21 mouse cellular contexts compared by ENCODE assay signal in genomic region chr5:138163610-138164009, GRCm38 (mm10). TPM values are rescaled to one million over a fixed set of nuclear protein-coding genes. Genes with fewer than 3 reads are reported as not detected.
A peak's percentile ranks its signal among the peaks of the same experiment; 100 is the strongest.
DNase-seq lines count a peak whose midpoint lies in the region; ATAC-seq and TF ChIP-seq lines count a peak whose summit lies in the region.
"Had no signal": no experiment of that assay in that cellular context is flagged by ENCODE, and none has a peak within 500 bp of the region (broad histone marks: within the 10 kb centered on the region; RNA-seq: fewer than 3 reads in every experiment).

No protein-coding gene starts in this region.

- ATAC-seq in hindbrain, embryonic 16.5 days: no peak
- no peak for ATAC-seq in kidney, embryonic 15.5 days (replicated peaks; ENCODE audit: low FRiP score)
- ATAC-seq: intestine, postnatal 0 days; Patski had no signal

- no peak for TF ChIP-seq RAD21 in CH12.LX (IDR thresholded peaks at IDR 0.05; ENCODE audit: low read depth, low read length)

- H3K4me3 ChIP-seq in hindbrain, embryonic 10.5 days: peak overlapping the region; percentile 82; the same call in 1 of the 2 replicates
- H3K4me3 ChIP-seq in hindbrain, embryonic 16.5 days (ENCODE audit: low read length): no peak overlapping the region
- H3K4me3 ChIP-seq in CH12.LX (replicated peaks in 1 of 3; ENCODE audit: low read depth in 2 of 3, low read length in 2 of 3, poor library complexity in 1 of 3) (no peak overlapping the region), E14TG2a.4 (replicated peaks; ENCODE audit: low read length) (peak overlapping the region; percentile 15; the same call in 1 of the 2 replicates)
- H3K4me3 ChIP-seq in embryonic fibroblast, embryonic 13.5 days (ENCODE audit: insufficient read depth, low read length): no peak overlapping the region
- H3K4me3 ChIP-seq in kidney, embryonic 15.5 days (replicated peaks): no peak overlapping the region
- no peak overlapping the region for H3K4me3 ChIP-seq in left cerebral cortex, adult 2 months
- H3K4me3 ChIP-seq: heart, embryonic 10.5 days; midbrain, embryonic 12.5 days had no signal

- intact Hi-C loops in left cerebral cortex, adult 2 months (cut with DNase I): loop anchor here (10.0 kb wide), 1 partner anchor 829 kb away; the partner anchor contains the start of gene Slc12a9

- in situ Hi-C loops in CH12.LX (cut with MboI; ENCODE audit: low pct_ligation_motif_present, low pct_unique_long_range_greater_than_20kb, low sequenced_read_pairs): loop anchor here (5.0 kb wide), 1 partner anchor 56 kb away; no protein-coding TSS in a partner anchor

- H3K36me3 ChIP-seq in hindbrain, embryonic 10.5 days: peaks cover 67% of the 10 kb centered on the region
- peaks cover 49% of the 10 kb centered on the region for H3K36me3 ChIP-seq in hindbrain, embryonic 16.5 days (ENCODE audit: control insufficient read depth, insufficient read depth, low read length)
- H3K36me3 ChIP-seq in CH12.LX (replicated peaks in 1 of 2; ENCODE audit: control insufficient read depth in 1 of 2, insufficient read depth in 1 of 2, low read length in 1 of 2) (peaks cover 60 to 66% of the 10 kb centered on the region in 2 experiments), E14TG2a.4 (ENCODE audit: insufficient read depth, low read length) (peaks cover 69% of the 10 kb centered on the region)
- H3K36me3 ChIP-seq in kidney, embryonic 15.5 days: peaks cover 64% of the 10 kb centered on the region

- H3K9me3 ChIP-seq in hindbrain, embryonic 10.5 days: no peaks in the 10 kb centered on the region
- H3K9me3 ChIP-seq in hindbrain, embryonic 16.5 days (ENCODE audit: control insufficient read depth, low read length): no peaks in the 10 kb centered on the region
- H3K9me3 ChIP-seq in CH12.LX (replicated peaks; ENCODE audit: low read length) (no peaks in the 10 kb centered on the region), E14TG2a.4 (ENCODE audit: low read length) (no peaks in the 10 kb centered on the region)
- H3K9me3 ChIP-seq in kidney, embryonic 15.5 days (replicated peaks): no peaks in the 10 kb centered on the region
- H3K9me3 ChIP-seq: heart, embryonic 10.5 days; midbrain, embryonic 12.5 days had no signal

- no peak overlapping the region for H3K27ac ChIP-seq in hindbrain, embryonic 10.5 days
- no peak overlapping the region for H3K27ac ChIP-seq in hindbrain, embryonic 16.5 days (ENCODE audit: low read depth, low read length)
- H3K27ac ChIP-seq in CH12.LX (ENCODE audit: insufficient read depth, low read depth): no peak overlapping the region
- H3K27ac ChIP-seq in embryonic fibroblast, embryonic 13.5 days (ENCODE audit: insufficient read depth, low read length): no peak overlapping the region
- H3K27ac ChIP-seq in kidney, embryonic 15.5 days: no peak overlapping the region
- no peak overlapping the region for H3K27ac ChIP-seq in left cerebral cortex, adult 2 months
- H3K27ac ChIP-seq: heart, embryonic 10.5 days; midbrain, embryonic 12.5 days had no signal

- H3K9ac ChIP-seq in hindbrain, embryonic 16.5 days (ENCODE audit: low read depth, low read length): no peak overlapping the region
- no peak overlapping the region for H3K9ac ChIP-seq in CH12.LX (ENCODE audit: insufficient read depth, low read depth)
- no peak overlapping the region for H3K9ac ChIP-seq in kidney, embryonic 15.5 days
- H3K9ac ChIP-seq: midbrain, embryonic 12.5 days had no signal

- no peak for TF ChIP-seq EP300 in CH12.LX (IDR thresholded peaks at IDR 0.05; ENCODE audit: low read length)

- DNase-seq in hindbrain, embryonic 10.5 days (ENCODE audit: low spot score): no peak
- DNase-seq in CH12.LX (ENCODE audit: extremely low read depth): no peak
- no peak for DNase-seq in left cerebral cortex, adult 2 months (ENCODE audit: extremely low spot score in 1 of 2, low spot score in 2 of 2)
- DNase-seq: adrenal gland, adult 2 months; cerebellum, adult 2 months; gastrocnemius, postnatal 36 days; heart, postnatal 4 days; kidney, postnatal 36 days; lung, adult 18-20 months; lung, postnatal 10 days; retina, postnatal 1 day; right cerebral cortex, postnatal 25 days; spleen, adult 18-20 months had no signal

- H3K4me1 ChIP-seq in hindbrain, embryonic 10.5 days (replicated peaks): peaks cover 30% of the 10 kb centered on the region
- H3K4me1 ChIP-seq in hindbrain, embryonic 16.5 days (ENCODE audit: control insufficient read depth, insufficient read depth, low read depth, low read length): peaks cover 14% of the 10 kb centered on the region
- H3K4me1 ChIP-seq in CH12.LX (ENCODE audit: control insufficient read depth in 1 of 2, insufficient read depth in 2 of 2) (peaks cover 0 to 22% of the 10 kb centered on the region in 2 experiments; a peak in 2 of 4 replicates), E14TG2a.4 (replicated peaks; ENCODE audit: low read depth, low read length) (peaks cover 85% of the 10 kb centered on the region)
- H3K4me1 ChIP-seq in embryonic fibroblast, embryonic 13.5 days (ENCODE audit: control insufficient read depth, insufficient read depth, low read length): peaks cover 8% of the 10 kb centered on the region; the same call in 1 of the 2 replicates
- H3K4me1 ChIP-seq in kidney, embryonic 15.5 days: peaks cover 25% of the 10 kb centered on the region

- TF ChIP-seq CTCF in CH12.LX (conservative IDR thresholded peaks at IDR 0.05 in 1 of 2, IDR thresholded peaks at IDR 0.05 in 1 of 2; ENCODE audit: low read depth in 2 of 2, low read length in 2 of 2) (no peak), E14TG2a.4 (conservative IDR thresholded peaks at IDR 0.05; ENCODE audit: low read length) (no peak)
- no peak for TF ChIP-seq CTCF in embryonic fibroblast, embryonic 13.5 days (IDR thresholded peaks at IDR 0.05; ENCODE audit: borderline replicate concordance, insufficient read depth, low read length)
- TF ChIP-seq CTCF in left cerebral cortex, adult 2 months (IDR thresholded peaks at IDR 0.05): no peak

- 79% methylated on average over 10 of the region's 10 CpGs for WGBS in hindbrain, embryonic 10.5 days
- 56% methylated on average over 10 of the region's 10 CpGs for WGBS in hindbrain, embryonic 16.5 days
- WGBS in kidney, embryonic 15.5 days: 69% methylated on average over 10 of the region's 10 CpGs

- dilution Hi-C loops in CH12.LX (cut with MboI; ENCODE audit: extremely low pct_ligation_motif_present, extremely low pct_unique_long_range_greater_than_20kb, low sequenced_read_pairs): no loop called here

- H3K27me3 ChIP-seq in hindbrain, embryonic 10.5 days (ENCODE audit: insufficient read depth, poor library complexity, severe bottlenecking): no peaks in the 10 kb centered on the region
- H3K27me3 ChIP-seq in hindbrain, embryonic 16.5 days (replicated peaks; ENCODE audit: control insufficient read depth, insufficient read depth, low read length): no peaks in the 10 kb centered on the region
- no peaks in the 10 kb centered on the region for H3K27me3 ChIP-seq in CH12.LX (replicated peaks)
- no peaks in the 10 kb centered on the region for H3K27me3 ChIP-seq in E14TG2a.4 (ENCODE audit: insufficient read depth, low read length)
- no peaks in the 10 kb centered on the region for H3K27me3 ChIP-seq in kidney, embryonic 15.5 days
- H3K27me3 ChIP-seq: midbrain, embryonic 12.5 days; Patski had no signal

- H3K4me2 ChIP-seq in hindbrain, embryonic 16.5 days (ENCODE audit: low read length): no peak overlapping the region
- no peak overlapping the region for H3K4me2 ChIP-seq in CH12.LX (ENCODE audit: insufficient read depth, low read depth, poor library complexity, severe bottlenecking)
- H3K4me2 ChIP-seq in kidney, embryonic 15.5 days: no peak overlapping the region
- H3K4me2 ChIP-seq: midbrain, embryonic 12.5 days had no signal

- H3K79me2 ChIP-seq in CH12.LX (replicated peaks; ENCODE audit: control insufficient read depth, extremely low read depth, insufficient read depth, poor library complexity, severe bottlenecking): peaks cover 13% of the 10 kb centered on the region

- TF ChIP-seq POLR2A in CH12.LX (IDR thresholded peaks at IDR 0.05; ENCODE audit: low read depth, low read length): no peak; the same call in 1 of the 2 replicates
- 0 out of 2 replicates have a peak, but pooled peaks have one; percentile 4 for TF ChIP-seq POLR2A in embryonic fibroblast, embryonic 13.5 days (IDR thresholded peaks at IDR 0.05; ENCODE audit: low read depth, low read length)

RNA-seq across cellular contexts. Expression of gene Cops6, which starts 2.7 kb away (rescaled TPM):
- polyA plus RNA-seq in hindbrain, embryonic 10.5 days (2016; fragmentation: Nextera tagmentation; extraction: Ambion mirVana): 354 and 372 TPM in 2 replicates
- 319 and 340 TPM in 2 replicates for polyA plus RNA-seq in hindbrain, embryonic 16.5 days (2015; fragmentation: Nextera tagmentation; extraction: Ambion mirVana)
- total RNA-seq in CH12.LX (2012; rRNA removed): 78.4 and 80.6 TPM in 2 replicates
- total RNA-seq in CH12.LX (2014; rRNA removed): 86.4 and 88.4 TPM in 2 replicates
- 205 and 210 TPM in 2 replicates for polyA plus RNA-seq in CH12.LX (2012; ENCODE audit: insufficient read length, low read depth)
- 162 and 184 TPM in 2 replicates for polyA plus RNA-seq in embryonic fibroblast, embryonic 13.5 days (2011; ENCODE audit: insufficient read length, low read depth, missing spikeins)
- polyA plus RNA-seq in kidney, embryonic 15.5 days (2015; fragmentation: Nextera tagmentation; extraction: Ambion mirVana): 306 and 316 TPM in 2 replicates
- total RNA-seq in left cerebral cortex, adult 2 months (2021): 100 to 1,000 TPM; 125 to 136 TPM

RNA-seq across cellular contexts. Expression of gene Zfp113, which starts 8.1 kb away (rescaled TPM):
- 38.9 and 42.4 TPM in 2 replicates for polyA plus RNA-seq in hindbrain, embryonic 10.5 days (2016; fragmentation: Nextera tagmentation; extraction: Ambion mirVana)
- polyA plus RNA-seq in hindbrain, embryonic 16.5 days (2015; fragmentation: Nextera tagmentation; extraction: Ambion mirVana): 22.7 and 22.9 TPM in 2 replicates
- total RNA-seq in CH12.LX (2012; rRNA removed) (5.2 and 5.8 TPM in 2 replicates), CH12.LX (2014; rRNA removed) (5.5 and 7.0 TPM in 2 replicates)
- 4.1 and 4.4 TPM in 2 replicates for polyA plus RNA-seq in CH12.LX (2012; ENCODE audit: insufficient read length, low read depth)
- polyA plus RNA-seq in embryonic fibroblast, embryonic 13.5 days (2011; ENCODE audit: insufficient read length, low read depth, missing spikeins): 11.9 and 13.2 TPM in 2 replicates
- 23.2 and 26.4 TPM in 2 replicates for polyA plus RNA-seq in kidney, embryonic 15.5 days (2015; fragmentation: Nextera tagmentation; extraction: Ambion mirVana)
- 10 to 100 TPM; 10.7 to 13.4 TPM for total RNA-seq in left cerebral cortex, adult 2 months (2021)

RNA-seq across cellular contexts. Expression of gene Ap4m1, which starts 8.2 kb away (rescaled TPM):
- 26.2 and 29.7 TPM in 2 replicates for polyA plus RNA-seq in hindbrain, embryonic 10.5 days (2016; fragmentation: Nextera tagmentation; extraction: Ambion mirVana)
- polyA plus RNA-seq in hindbrain, embryonic 16.5 days (2015; fragmentation: Nextera tagmentation; extraction: Ambion mirVana): 20.3 and 22.9 TPM in 2 replicates
- total RNA-seq in CH12.LX (2012; rRNA removed) (16.7 and 17.4 TPM in 2 replicates), CH12.LX (2014; rRNA removed) (20.4 and 21.5 TPM in 2 replicates)
- 26.3 and 27.5 TPM in 2 replicates for polyA plus RNA-seq in CH12.LX (2012; ENCODE audit: insufficient read length, low read depth)
- polyA plus RNA-seq in embryonic fibroblast, embryonic 13.5 days (2011; ENCODE audit: insufficient read length, low read depth, missing spikeins): 22.2 and 26.5 TPM in 2 replicates
- 24.2 and 28.2 TPM in 2 replicates for polyA plus RNA-seq in kidney, embryonic 15.5 days (2015; fragmentation: Nextera tagmentation; extraction: Ambion mirVana)
- 10 to 100 TPM; 24.5 to 28.5 TPM for total RNA-seq in left cerebral cortex, adult 2 months (2021)

RNA-seq across cellular contexts. Expression of gene Mcm7, which starts 8.6 kb away (rescaled TPM):
- polyA plus RNA-seq in hindbrain, embryonic 10.5 days (2016; fragmentation: Nextera tagmentation; extraction: Ambion mirVana): 324 and 361 TPM in 2 replicates
- 68.0 and 80.4 TPM in 2 replicates for polyA plus RNA-seq in hindbrain, embryonic 16.5 days (2015; fragmentation: Nextera tagmentation; extraction: Ambion mirVana)
- 146 and 193 TPM in 2 replicates for total RNA-seq in CH12.LX (2012; rRNA removed)
- total RNA-seq in CH12.LX (2014; rRNA removed): 206 and 209 TPM in 2 replicates
- 267 and 277 TPM in 2 replicates for polyA plus RNA-seq in CH12.LX (2012; ENCODE audit: insufficient read length, low read depth)
- polyA plus RNA-seq in embryonic fibroblast, embryonic 13.5 days (2011; ENCODE audit: insufficient read length, low read depth, missing spikeins): 79.1 and 85.3 TPM in 2 replicates
- polyA plus RNA-seq in kidney, embryonic 15.5 days (2015; fragmentation: Nextera tagmentation; extraction: Ambion mirVana): 211 and 225 TPM in 2 replicates
- total RNA-seq in left cerebral cortex, adult 2 months (2021): 10 to 100 TPM; 16.0 to 18.9 TPM

RNA-seq across cellular contexts. Expression of gene Taf6, which starts 23.6 kb away (rescaled TPM):
- 128 and 136 TPM in 2 replicates for polyA plus RNA-seq in hindbrain, embryonic 10.5 days (2016; fragmentation: Nextera tagmentation; extraction: Ambion mirVana)
- polyA plus RNA-seq in hindbrain, embryonic 16.5 days (2015; fragmentation: Nextera tagmentation; extraction: Ambion mirVana): 64.7 and 75.2 TPM in 2 replicates
- 60.9 and 62.1 TPM in 2 replicates for total RNA-seq in CH12.LX (2012; rRNA removed)
- total RNA-seq in CH12.LX (2014; rRNA removed): 59.8 and 60.2 TPM in 2 replicates
- polyA plus RNA-seq in CH12.LX (2012; ENCODE audit: insufficient read length, low read depth): 56.8 and 61.5 TPM in 2 replicates
- 27.9 and 29.8 TPM in 2 replicates for polyA plus RNA-seq in embryonic fibroblast, embryonic 13.5 days (2011; ENCODE audit: insufficient read length, low read depth, missing spikeins)
- 102 and 109 TPM in 2 replicates for polyA plus RNA-seq in kidney, embryonic 15.5 days (2015; fragmentation: Nextera tagmentation; extraction: Ambion mirVana)
- 10 to 100 TPM; 43.8 to 45.2 TPM for total RNA-seq in left cerebral cortex, adult 2 months (2021)

Comparison
In these comparisons a context has a peak if more than half of its experiments do, and no peak if none do; other contexts are left out.
1. H3K4me3 ChIP-seq: peak in hindbrain, embryonic 10.5 days (single experiment) and E14TG2a.4 (single experiment); none in hindbrain, embryonic 16.5 days (single experiment), CH12.LX (0 of 3), embryonic fibroblast, embryonic 13.5 days (single experiment), kidney, embryonic 15.5 days (single experiment) and left cerebral cortex, adult 2 months (single experiment).